Mouse (Mus musculus): ENCODE measurements around the gene Krr1. TPM values are rescaled to one million over a fixed set of nuclear protein-coding genes. Genes with fewer than 3 reads are reported as not detected.

Krr1 gene
- 21.5 TPM for polyA plus RNA-seq (2014; fragmentation: Illumina TruSeq; extraction: RNeasy Lipid Tissue Mini Kit (QIAGEN cat#74804); ENCODE audit: low read depth, low replicate concordance)

DNA sequence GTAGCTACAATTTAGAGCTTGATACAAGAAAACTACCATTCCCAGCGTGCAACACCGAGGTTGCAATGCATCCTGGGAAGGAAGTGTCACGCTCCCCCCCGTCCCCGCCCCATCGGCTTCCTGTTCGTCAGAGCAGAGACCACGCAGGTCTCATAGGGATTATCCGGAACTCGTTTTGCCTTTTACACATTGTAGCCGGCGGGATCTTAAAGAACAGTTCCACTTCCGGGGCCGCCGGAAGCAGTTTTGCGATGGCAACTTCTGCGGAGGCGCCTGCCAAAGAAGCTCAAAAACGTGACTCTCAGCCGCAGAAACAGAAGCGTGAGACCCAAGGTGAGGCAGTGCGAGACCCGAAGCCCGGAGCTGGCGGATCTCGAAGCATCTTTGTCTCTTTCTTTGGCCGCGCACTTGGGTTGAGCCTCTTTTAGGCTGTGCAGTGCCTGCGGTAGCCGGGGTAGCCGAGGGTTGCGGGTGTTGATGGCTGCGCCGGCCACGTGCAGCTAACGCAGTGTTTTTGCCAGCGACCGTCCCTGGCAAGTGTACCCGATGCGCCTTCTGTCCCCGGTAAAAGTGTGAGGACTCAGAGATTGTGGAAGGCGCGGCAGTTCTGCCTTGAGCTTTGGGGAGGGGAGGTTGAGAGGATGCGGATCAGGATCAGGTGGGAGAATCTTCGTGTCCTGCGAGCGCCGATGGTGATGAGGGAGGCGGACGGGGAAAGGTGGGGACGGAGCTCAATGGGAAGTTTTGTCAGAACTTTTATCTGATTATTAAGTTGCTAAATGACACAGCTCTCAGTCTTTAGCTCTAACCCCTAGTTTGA lies at the start of gene Krr1:
Gene Krr1 (plus strand): TSS at position 123 of the 820 bp plus-strand sequence.

DNA sequence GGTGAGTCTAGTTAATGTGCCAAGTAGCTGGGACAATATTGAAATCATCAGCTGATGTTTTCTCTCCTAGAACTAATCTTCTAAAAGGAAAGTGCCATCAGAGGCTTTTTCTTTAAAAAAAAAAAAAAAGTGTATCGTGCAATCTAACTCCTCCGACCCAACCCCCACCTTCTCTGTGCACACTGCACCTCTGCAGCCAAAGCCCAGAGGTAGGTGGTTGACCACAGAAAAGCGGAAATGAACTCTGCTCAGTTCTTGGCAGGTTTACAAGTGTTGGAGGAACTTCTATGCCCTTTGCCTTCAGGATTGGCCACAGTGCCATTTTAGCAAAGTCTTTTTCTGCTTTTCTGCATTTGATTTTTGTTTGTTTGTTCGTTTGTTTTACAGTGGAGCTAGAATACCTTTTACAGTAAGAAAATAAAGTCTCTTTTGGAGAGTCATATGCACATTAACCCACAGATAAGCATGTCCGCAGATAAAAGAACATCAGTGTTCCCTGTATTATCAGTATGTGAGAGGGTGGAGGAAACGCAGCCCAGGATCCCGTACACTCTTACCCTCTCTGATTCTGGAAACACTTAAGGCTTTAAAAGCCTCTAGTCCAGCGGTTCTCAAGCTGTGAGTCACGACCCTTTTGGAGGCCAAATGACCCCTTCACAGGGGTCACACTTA lies 30.2 kb downstream of the Krr1 start, which contains the start of gene Glipr1:
Gene Glipr1 (minus strand): TSS at position 88 of the 672 bp plus-strand sequence.

Other genes with a start within 250 kb of the Krr1 start
- 1.2 TPM for gene Glipr1, start 30.0 kb downstream of the Krr1 start, polyA plus RNA-seq (2014; fragmentation: Illumina TruSeq; extraction: RNeasy Lipid Tissue Mini Kit (QIAGEN cat#74804); ENCODE audit: low read depth, low replicate concordance)
- not detected for gene Glipr1l1, start 87.5 kb downstream of the Krr1 start, polyA plus RNA-seq (2014; fragmentation: Illumina TruSeq; extraction: RNeasy Lipid Tissue Mini Kit (QIAGEN cat#74804); ENCODE audit: low read depth, low replicate concordance)
- gene Glipr1l2, start 110.7 kb downstream of the Krr1 start, polyA plus RNA-seq (2014; fragmentation: Illumina TruSeq; extraction: RNeasy Lipid Tissue Mini Kit (QIAGEN cat#74804); ENCODE audit: low read depth, low replicate concordance) = not detected
- not detected for gene Glipr1l3, start 187.7 kb downstream of the Krr1 start, polyA plus RNA-seq (2014; fragmentation: Illumina TruSeq; extraction: RNeasy Lipid Tissue Mini Kit (QIAGEN cat#74804); ENCODE audit: low read depth, low replicate concordance)
- gene Caps2, start 191.0 kb downstream of the Krr1 start, polyA plus RNA-seq (2014; fragmentation: Illumina TruSeq; extraction: RNeasy Lipid Tissue Mini Kit (QIAGEN cat#74804); ENCODE audit: low read depth, low replicate concordance) = not detected